Mouse (Mus musculus) MEL (cell line): ENCODE measurements around the gene Cyp20a1. TPM values are rescaled to one million over a fixed set of nuclear protein-coding genes. Genes with fewer than 3 reads are reported as not detected.

Experiments used
- DNase-seq: peaks from one replicate; pipeline ENCODE4 v3.0.0; 2011; ENCODE audit warnings: low read depth, low spot score
- H3K27ac ChIP-seq: 2 replicates; pipeline ENCODE4 v1.5.1; 2012; ENCODE audit warnings: low read depth, mild to moderate bottlenecking, control low read depth, low read length, moderate library complexity; ENCODE audit not compliant: control insufficient read depth
- H3K27me3 ChIP-seq, 2 experiments: fragments of 150-350 bp in 1 of 2; sonication (generic) in 1 of 2; 2 replicates each; pipeline ENCODE4 v1.6.1; 2012; ENCODE audit warnings: low read length in 2 of 2, mild to moderate bottlenecking in 2 of 2, improper control_type of control experiment in 1 of 2, moderate library complexity in 1 of 2; ENCODE audit not compliant: insufficient read depth in 2 of 2, control insufficient read depth in 1 of 2
- H3K36me3 ChIP-seq, 2 experiments: 2 replicates each; pipeline ENCODE4 v1.6.1; 2012 to 2014; ENCODE audit warnings: low read length in 2 of 2, improper control_type of control experiment in 1 of 2, inconsistent platforms in 1 of 2, mild to moderate bottlenecking in 1 of 2; ENCODE audit not compliant: insufficient read depth in 2 of 2, control insufficient read depth in 1 of 2
- H3K4me1 ChIP-seq, 2 experiments: fragments of 150-350 bp in 1 of 2; sonication (generic) in 1 of 2; 2 replicates each; pipeline ENCODE4 v1.6.1; 2012; ENCODE audit warnings: low read length in 2 of 2, improper control_type of control experiment in 1 of 2, mild to moderate bottlenecking in 1 of 2; ENCODE audit not compliant: insufficient read depth in 2 of 2, control insufficient read depth in 1 of 2
- H3K4me3 ChIP-seq, 2 experiments: fragments of 150-350 bp in 1 of 2; sonication (generic) in 1 of 2; 2 replicates each; pipeline ENCODE4 v1.5.1; 2012; ENCODE audit warnings: low read depth in 2 of 2, low read length in 2 of 2, mild to moderate bottlenecking in 2 of 2, moderate library complexity in 2 of 2, control low read depth in 1 of 2, improper control_type of control experiment in 1 of 2; ENCODE audit not compliant: control insufficient read depth in 1 of 2, insufficient read depth in 1 of 2
- H3K79me2 ChIP-seq: 2 replicates; pipeline ENCODE4 v1.6.1; 2012; ENCODE audit warnings: mild to moderate bottlenecking, low read length, moderate library complexity; ENCODE audit not compliant: control insufficient read depth, poor library complexity, insufficient read depth
- H3K9ac ChIP-seq: 2 replicates; pipeline ENCODE4 v1.6.1; 2012; ENCODE audit warnings: low read depth, mild to moderate bottlenecking, control low read depth, low read length, moderate library complexity; ENCODE audit not compliant: control insufficient read depth, poor library complexity, severe bottlenecking
- H3K9me3 ChIP-seq: fragments of 150-350 bp; sonication (generic); replicated peaks from 2 replicates; pipeline ENCODE4 v1.6.1; 2012; ENCODE audit warnings: mild to moderate bottlenecking, low read length, improper control_type of control experiment, moderate library complexity; ENCODE audit not compliant: insufficient read depth
- BHLHE40 ChIP-seq: IDR thresholded peaks from 2 replicates; pipeline ENCODE4 v1.6.1; 2012; ENCODE audit warnings: low read depth, mild to moderate bottlenecking, inconsistent platforms, low read length, improper control_type of control experiment, borderline replicate concordance
- CHD1 ChIP-seq: IDR thresholded peaks from 2 replicates; pipeline ENCODE4 v1.6.1; 2012; ENCODE audit warnings: low read depth, mild to moderate bottlenecking, inconsistent platforms, low read length, improper control_type of control experiment
- CHD2 ChIP-seq: IDR thresholded peaks from 2 replicates; pipeline ENCODE4 v1.6.1; 2011; ENCODE audit warnings: low read length, improper control_type of control experiment
- CTCF ChIP-seq, 3 experiments: IDR thresholded peaks in 2 of 3; conservative IDR thresholded peaks in 1 of 3; 2 replicates each; pipeline ENCODE4 v1.5.1; 2011 to 2012; ENCODE audit warnings: low read length in 3 of 3, low read depth in 2 of 3, mild to moderate bottlenecking in 2 of 3, improper control_type of control experiment in 1 of 3, inconsistent platforms in 1 of 3, mixed read lengths in 1 of 3, moderate library complexity in 1 of 3; ENCODE audit not compliant: control insufficient read depth in 1 of 3, insufficient read depth in 1 of 3, poor library complexity in 1 of 3, severe bottlenecking in 1 of 3
- E2F4 ChIP-seq: IDR thresholded peaks from 2 replicates; pipeline ENCODE4 v1.6.1; 2011; ENCODE audit warnings: low read depth, low read length, improper control_type of control experiment, borderline replicate concordance
- ELF1 ChIP-seq: IDR thresholded peaks from 2 replicates; pipeline ENCODE4 v1.6.1; 2014; ENCODE audit warnings: low read depth, mild to moderate bottlenecking, inconsistent platforms, low read length, improper control_type of control experiment, moderate library complexity
- EP300 ChIP-seq, 2 experiments: IDR thresholded peaks; 2 replicates each; pipeline ENCODE4 v1.6.1; 2011; ENCODE audit warnings: improper control_type of control experiment in 2 of 2, low read length in 2 of 2, low read depth in 1 of 2, mild to moderate bottlenecking in 1 of 2
- ETS1 ChIP-seq: IDR thresholded peaks from 2 replicates; pipeline ENCODE4 v1.6.1; 2012; ENCODE audit warnings: low read depth, mild to moderate bottlenecking, inconsistent platforms, low read length, improper control_type of control experiment, moderate library complexity
- GABPA ChIP-seq: IDR thresholded peaks from 2 replicates; pipeline ENCODE4 v1.6.1; 2012; ENCODE audit warnings: low read depth, mild to moderate bottlenecking, inconsistent platforms, low read length, improper control_type of control experiment, moderate library complexity
- GATA1 ChIP-seq: IDR thresholded peaks from 2 replicates; pipeline ENCODE4 v1.6.1; 2011; ENCODE audit warnings: low read depth, low read length, improper control_type of control experiment
- HCFC1 ChIP-seq: IDR thresholded peaks from 2 replicates; pipeline ENCODE4 v1.6.1; 2012; ENCODE audit warnings: low read depth, mild to moderate bottlenecking, inconsistent platforms, low read length, improper control_type of control experiment, moderate library complexity
- JUND ChIP-seq: IDR thresholded peaks from 2 replicates; pipeline ENCODE4 v1.6.1; 2011; ENCODE audit warnings: low read depth, mild to moderate bottlenecking, improper control_type of control experiment, low read length
- KAT2A ChIP-seq: conservative IDR thresholded peaks from 2 replicates; pipeline ENCODE4 v1.6.1; 2012; ENCODE audit warnings: low read depth, low read length, improper control_type of control experiment, inconsistent platforms
- MAFK ChIP-seq: IDR thresholded peaks from 2 replicates; pipeline ENCODE4 v1.6.1; 2011; ENCODE audit warnings: low read depth, mild to moderate bottlenecking, low read length, improper control_type of control experiment, borderline replicate concordance
- MAX ChIP-seq: IDR thresholded peaks from 2 replicates; pipeline ENCODE4 v1.6.1; 2011; ENCODE audit warnings: low read length, improper control_type of control experiment
- MAZ ChIP-seq: IDR thresholded peaks from 2 replicates; pipeline ENCODE4 v1.6.1; 2012; ENCODE audit warnings: low read depth, mild to moderate bottlenecking, inconsistent platforms, low read length, improper control_type of control experiment
- MEF2A ChIP-seq: IDR thresholded peaks from 2 replicates; pipeline ENCODE4 v1.6.1; 2014; ENCODE audit warnings: low read depth, mild to moderate bottlenecking, inconsistent platforms, low read length, improper control_type of control experiment; ENCODE audit not compliant: poor library complexity, insufficient replicate concordance, severe bottlenecking; ENCODE audit errors: extremely low read depth
- MXI1 ChIP-seq: IDR thresholded peaks from 2 replicates; pipeline ENCODE4 v1.6.1; 2011; ENCODE audit warnings: mild to moderate bottlenecking, low read depth, low read length, improper control_type of control experiment
- MYB ChIP-seq: IDR thresholded peaks from 2 replicates; pipeline ENCODE4 v1.6.1; 2011; ENCODE audit warnings: mild to moderate bottlenecking, low read depth, low read length, improper control_type of control experiment
- MYC ChIP-seq: IDR thresholded peaks from 2 replicates; pipeline ENCODE4 v1.6.1; 2011; ENCODE audit warnings: low read depth, mild to moderate bottlenecking, low read length, improper control_type of control experiment, moderate library complexity
- NELFE ChIP-seq: IDR thresholded peaks from 2 replicates; pipeline ENCODE4 v1.6.1; 2011; ENCODE audit warnings: low read depth, low read length, improper control_type of control experiment
- NRF1 ChIP-seq: IDR thresholded peaks from 2 replicates; pipeline ENCODE4 v1.6.1; 2014; ENCODE audit warnings: low read depth, mild to moderate bottlenecking, inconsistent platforms, low read length, improper control_type of control experiment, moderate library complexity; ENCODE audit not compliant: poor library complexity, insufficient read depth, severe bottlenecking
- POLR2A ChIP-seq, 2 experiments: IDR thresholded peaks; 2 replicates each; pipeline ENCODE4 v1.6.1; 2011 to 2012; ENCODE audit warnings: low read length in 2 of 2, mild to moderate bottlenecking in 2 of 2, control low read depth in 1 of 2, improper control_type of control experiment in 1 of 2, low read depth in 1 of 2, moderate library complexity in 1 of 2; ENCODE audit not compliant: control insufficient read depth in 1 of 2, insufficient read depth in 1 of 2, poor library complexity in 1 of 2
- POLR2AphosphoS2 ChIP-seq: IDR thresholded peaks from 2 replicates; pipeline ENCODE4 v1.6.1; 2011; ENCODE audit warnings: low read length, improper control_type of control experiment
- POLR2AphosphoS5 ChIP-seq: IDR thresholded peaks from 2 replicates; pipeline ENCODE4 v1.6.1; 2012; ENCODE audit warnings: low read depth, borderline replicate concordance, mild to moderate bottlenecking, inconsistent platforms, low read length, moderate library complexity, mixed read lengths
- RAD21 ChIP-seq: IDR thresholded peaks from 2 replicates; pipeline ENCODE4 v1.6.1; 2011; ENCODE audit warnings: mild to moderate bottlenecking, low read depth, low read length, improper control_type of control experiment
- RCOR1 ChIP-seq: IDR thresholded peaks from 2 replicates; pipeline ENCODE4 v1.6.1; 2012; ENCODE audit warnings: low read depth, mild to moderate bottlenecking, inconsistent platforms, low read length, improper control_type of control experiment
- SIN3A ChIP-seq: IDR thresholded peaks from 2 replicates; pipeline ENCODE4 v1.6.1; 2012; ENCODE audit warnings: low read length, improper control_type of control experiment, inconsistent platforms
- SMC3 ChIP-seq: IDR thresholded peaks from 2 replicates; pipeline ENCODE4 v1.6.1; 2011; ENCODE audit warnings: low read depth, low read length, improper control_type of control experiment
- TAL1 ChIP-seq: IDR thresholded peaks from 2 replicates; pipeline ENCODE4 v1.6.1; 2012; ENCODE audit warnings: mild to moderate bottlenecking, inconsistent platforms, low read length, moderate library complexity, mixed read lengths
- TCF12 ChIP-seq: IDR thresholded peaks from 2 replicates; pipeline ENCODE4 v1.6.1; 2014; ENCODE audit warnings: low read depth, mild to moderate bottlenecking, inconsistent platforms, low read length, improper control_type of control experiment, moderate library complexity
- UBTF ChIP-seq: IDR thresholded peaks from 2 replicates; pipeline ENCODE4 v1.6.1; 2012; ENCODE audit warnings: low read depth, mild to moderate bottlenecking, inconsistent platforms, low read length, improper control_type of control experiment, moderate library complexity, borderline replicate concordance; ENCODE audit not compliant: insufficient read depth
- USF1 ChIP-seq: IDR thresholded peaks from 2 replicates; pipeline ENCODE4 v1.6.1; 2014; ENCODE audit warnings: low read depth, mild to moderate bottlenecking, inconsistent platforms, low read length, improper control_type of control experiment, moderate library complexity
- USF2 ChIP-seq, 2 experiments: IDR thresholded peaks; 2 replicates each; pipeline ENCODE4 v1.6.1; 2011 to 2012; ENCODE audit warnings: improper control_type of control experiment in 2 of 2, low read length in 2 of 2, borderline replicate concordance in 1 of 2, inconsistent platforms in 1 of 2, low read depth in 1 of 2, mild to moderate bottlenecking in 1 of 2; ENCODE audit not compliant: insufficient read depth in 1 of 2
- ZC3H11A ChIP-seq: IDR thresholded peaks from 2 replicates; pipeline ENCODE4 v1.6.1; 2012; ENCODE audit warnings: low read depth, mild to moderate bottlenecking, inconsistent platforms, low read length, improper control_type of control experiment
- ZKSCAN1 ChIP-seq: IDR thresholded peaks from 2 replicates; pipeline ENCODE4 v1.6.1; 2012; ENCODE audit warnings: low read depth, mild to moderate bottlenecking, inconsistent platforms, low read length, improper control_type of control experiment, moderate library complexity
- ZMIZ1 ChIP-seq: IDR thresholded peaks from 2 replicates; pipeline ENCODE4 v1.6.1; 2012; ENCODE audit warnings: low read depth, mild to moderate bottlenecking, inconsistent platforms, low read length, improper control_type of control experiment, moderate library complexity
- ZNF384 ChIP-seq: IDR thresholded peaks from 2 replicates; pipeline ENCODE4 v1.6.1; 2012; ENCODE audit warnings: low read depth, mild to moderate bottlenecking, inconsistent platforms, low read length, improper control_type of control experiment
- polyA plus RNA-seq, 2 experiments: library from polyadenylated mRNA; stranded (reverse) in 1 of 2; unstranded in 1 of 2; fragments of >175 nt in 1 of 2; fragments of >200 nt in 1 of 2; gene quantifications; 2 replicates each; pipeline versions ENCODE4 v1.2.1 to v1.2.4; 2012; ENCODE audit warnings: low replicate concordance in 2 of 2, low read depth in 1 of 2; ENCODE audit not compliant: insufficient read length in 2 of 2, insufficient read depth in 1 of 2, missing spikeins in 1 of 2
- total RNA-seq: library from RNA; depleted of rRNA; stranded (reverse); fragments of 300-350 nt; gene quantifications from 2 replicates; pipeline ENCODE4 v1.2.3, GENCODE M21; 2012

Gene Cyp20a1
- total and polyA plus RNA-seq, 3 experiments = 14.5 to 24.0 TPM; not detected in 1

DNA sequence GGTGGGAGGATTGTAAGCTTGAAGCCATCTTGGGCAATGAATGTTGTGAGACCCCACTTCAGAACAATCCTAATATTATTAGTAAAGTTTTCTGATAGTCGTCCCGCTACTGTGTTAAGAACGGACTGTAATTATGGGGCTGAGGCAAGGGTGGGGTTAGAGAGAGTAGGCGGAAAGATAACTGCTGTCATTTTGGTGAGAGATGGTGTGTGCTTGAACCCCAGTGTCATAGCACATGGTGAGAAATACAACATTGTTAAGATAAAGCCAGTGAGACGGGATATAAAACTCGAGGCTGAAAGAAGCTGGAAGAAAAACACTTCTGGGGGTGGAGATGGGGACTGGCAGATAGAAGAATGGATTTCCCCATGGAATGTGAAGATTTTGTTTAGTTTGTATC lies 1.5 kb downstream of the Cyp20a1 start:
- Histone ChIP-seq H3K9me3 (no peaks in the 10 kb centered on the region), H3K36me3 (peaks cover 0 to 4% of the 10 kb centered on the region in 2 experiments; a peak in 2 of 4 replicates), H3K79me2 (peaks cover 5% of the 10 kb centered on the region; the same call in 1 of the 2 replicates), H3K27me3 (no peaks in the 10 kb centered on the region), H3K4me1 (peaks cover 0 to 6% of the 10 kb centered on the region in 2 experiments; a peak in 2 of 4 replicates), H3K27ac (peak overlapping the region; percentile 44), H3K9ac (peak overlapping the region; percentile 40), H3K4me3 (peak overlapping the region; percentile 11 to 89; a peak in 2 of 4 replicates)
- DNase-seq = peak; percentile 59
- TF ChIP-seq MAX (peak; percentile 83), MAZ (no peak), MYB (no peak), CTCF (IDR thresholded peaks at IDR 0.05 in 2 of 3, conservative IDR thresholded peaks at IDR 0.05 in 1 of 3; ENCODE audit: control insufficient read depth in 1 of 3, insufficient read depth in 1 of 3, low read depth in 2 of 3, low read length in 3 of 3, poor library complexity in 1 of 3, severe bottlenecking in 1 of 3) (no peak), NRF1 (no peak), POLR2A (IDR thresholded peaks at IDR 0.05; ENCODE audit: control insufficient read depth in 1 of 2, insufficient read depth in 1 of 2, low read depth in 1 of 2, low read length in 2 of 2, poor library complexity in 1 of 2) (no peak), GABPA (no peak), RCOR1 (no peak), JUND (no peak), ZC3H11A (no peak), SIN3A (peak; percentile 63), TCF12 (no peak), ELF1 (no peak), MAFK (no peak), MEF2A (no peak), MXI1 (peak; percentile 75), POLR2AphosphoS2 (no peak), GATA1 (peak; percentile 57; the same call in 1 of the 2 replicates), UBTF (no peak), ZMIZ1 (no peak), RAD21 (no peak), MYC (peak; percentile 69; the same call in 1 of the 2 replicates), HCFC1 (no peak), KAT2A (no peak), CHD1 (no peak), CHD2 (no peak), E2F4 (no peak), ETS1 (no peak), ZKSCAN1 (no peak), ZNF384 (no peak), BHLHE40 (no peak), SMC3 (no peak), USF2 (IDR thresholded peaks at IDR 0.05; ENCODE audit: borderline replicate concordance in 1 of 2, insufficient read depth in 1 of 2, low read depth in 1 of 2, low read length in 2 of 2) (no peak), POLR2AphosphoS5 (no peak), EP300 (IDR thresholded peaks at IDR 0.05; ENCODE audit: low read depth in 1 of 2, low read length in 2 of 2) (0 out of 4 replicates have a peak, but pooled peaks of 1 of the 2 experiments have one; percentile 23), TAL1 (no peak), USF1 (no peak), NELFE (no peak)
